Mouse (Mus musculus) liver, adult 2 months (tissue): ENCODE data around the gene Odf3l1.

ENCODE experiments used
- CTCF ChIP-seq: fragments of 200-500 bp; IDR thresholded peaks from 2 replicates; pipeline ENCODE4 v1.5.1; 2011; ENCODE audit warnings: low read depth, low read length, control low read depth
- POLR2A ChIP-seq: fragments of 200-500 bp; IDR thresholded peaks from 2 replicates; pipeline ENCODE4 v1.6.1; 2011; ENCODE audit warnings: low read length, control low read depth; ENCODE audit not compliant: insufficient read depth; ENCODE audit errors: extremely low read depth

DNA sequence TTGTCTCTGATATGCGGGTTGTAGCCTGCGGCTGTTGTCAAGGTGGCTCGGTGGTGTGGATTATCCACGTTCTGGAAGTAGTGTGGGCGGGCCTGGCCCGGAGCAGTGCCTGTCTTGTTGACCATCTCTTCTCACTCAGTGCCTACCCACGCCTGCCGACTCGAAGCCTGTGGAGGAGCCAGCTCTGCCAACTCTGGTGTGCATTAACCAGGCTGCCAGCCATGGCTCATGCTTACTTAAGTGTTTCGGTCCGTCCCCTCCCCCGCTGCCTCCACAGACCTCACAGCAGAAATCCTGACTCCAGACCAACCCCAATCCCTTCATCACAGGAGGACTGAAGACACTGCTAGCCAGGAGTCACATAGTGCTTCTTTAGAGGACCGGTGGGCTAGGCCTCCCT is 5.1 kb upstream of the Odf3l1 start:
- TF ChIP-seq CTCF = no peak
- no peak for TF ChIP-seq POLR2A
